Mouse (Mus musculus) left cerebral cortex, postnatal 25 days (tissue): ENCODE measurements at regions not wholly inside any gene's neighbourhood (a gene's known extent, or its start where the extent isn't known, plus 50 kb on each side); places are given as distances from the start of the nearest gene placed in this dataset.
"Not testable (repeated sequence)": the region's sequence is repeated elsewhere in the genome, so short reads cannot be mapped to it uniquely, and the experiment has no call there.

Source experiments
- DNase-seq, 2 experiments: peaks; one replicate each; pipeline ENCODE4 v3.0.0; 2022; ENCODE audit warnings: low spot score in 2 of 2, mixed read lengths in 1 of 2
- intact Hi-C: fragments of 180-260 bp; cut with DNase I; formaldehyde crosslinking; loops from one replicate; pipeline ENCODE4 v1.15.1; 2025

GRCm38 (mm10) chr12:39646556-39646955, 391.3 kb downstream of the Arl4a start:
- intact Hi-C loops, result no loop called here

GRCm38 (mm10) chr12:39645581-39645980, 392.2 kb downstream of the Arl4a start:
- intact Hi-C loops, result no loop called here
- no peak for DNase-seq

More at GRCm38 (mm10) chr12:39646556-39646955, 391.3 kb downstream of the Arl4a start:
- no peak for DNase-seq

GRCm38 (mm10) chr12:39639246-39639645, 398.6 kb downstream of the Arl4a start:
- DNase-seq, result no peak
- intact Hi-C loops, result no loop called here

GRCm38 (mm10) chr12:39634337-39634736, 403.5 kb downstream of the Arl4a start:
- intact Hi-C loops, result no loop called here
- no peak for DNase-seq

GRCm38 (mm10) chr12:39621266-39621665, 416.6 kb downstream of the Arl4a start:
- DNase-seq, result no peak
- intact Hi-C loops, result no loop called here

GRCm38 (mm10) chr12:39605289-39605688, 432.5 kb downstream of the Arl4a start:
- intact Hi-C loops, result no loop called here
- no peak for DNase-seq

- no peak for DNase-seq
- intact Hi-C loops, result no loop called here
Measured at GRCm38 (mm10) chr12:39604723-39605122, 433.1 kb downstream of the Arl4a start.

GRCm38 (mm10) chr12:39594726-39595125, 443.1 kb downstream of the Arl4a start:
- peak in 1 of 2 experiments; percentile 45 for DNase-seq
- intact Hi-C loops, result no loop called here

- DNase-seq, intact Hi-C loops: not testable (repeated sequence)
Measured at GRCm38 (mm10) chr12:39593781-39594180, 444.0 kb downstream of the Arl4a start.

GRCm38 (mm10) chr12:39587204-39587909, 450.5 kb downstream of the Arl4a start:
- intact Hi-C loops, result no loop called here
- peak in 1 of 2 experiments; percentile 46 for DNase-seq

GRCm38 (mm10) chr12:39586163-39586562, 451.7 kb downstream of the Arl4a start:
- no peak for DNase-seq
- intact Hi-C loops, result no loop called here

- intact Hi-C loops, result no loop called here
- DNase-seq, result no peak
Measured at GRCm38 (mm10) chr12:39577610-39578009, 460.2 kb downstream of the Arl4a start.

- intact Hi-C loops, result no loop called here
Measured at GRCm38 (mm10) chr12:39572802-39573201, 465.0 kb downstream of the Arl4a start.

GRCm38 (mm10) chr12:39572147-39572546, 465.7 kb downstream of the Arl4a start:
- intact Hi-C loops, result no loop called here
- no peak for DNase-seq

More at GRCm38 (mm10) chr12:39572802-39573201, 465.0 kb downstream of the Arl4a start:
- no peak for DNase-seq

- intact Hi-C loops, result no loop called here
- no peak for DNase-seq
Measured at GRCm38 (mm10) chr12:39560734-39561446, 476.9 kb downstream of the Arl4a start.

GRCm38 (mm10) chr12:39558491-39558890, 479.3 kb downstream of the Arl4a start:
- intact Hi-C loops, result no loop called here
- DNase-seq, result no peak

- intact Hi-C loops, result no loop called here
- no peak for DNase-seq
Measured at GRCm38 (mm10) chr12:39536326-39536725, 501.5 kb downstream of the Arl4a start.

- intact Hi-C loops, result no loop called here
- no peak for DNase-seq
Measured at GRCm38 (mm10) chr12:39528121-39528520, 509.7 kb downstream of the Arl4a start.

- no peak for DNase-seq
- intact Hi-C loops, result no loop called here
Measured at GRCm38 (mm10) chr12:39527216-39527600, 510.6 kb downstream of the Arl4a start.

GRCm38 (mm10) chr12:39526535-39527215, 511.1 kb downstream of the Arl4a start:
- DNase-seq, result no peak
- intact Hi-C loops, result no loop called here

GRCm38 (mm10) chr12:39515690-39516089, 522.1 kb downstream of the Arl4a start:
- intact Hi-C loops, result no loop called here
- DNase-seq, result no peak
